Mouse (Mus musculus) heart, postnatal 0 days (tissue): ENCODE data around the gene Pole2.

Experiments
- CTCF ChIP-seq: IDR thresholded peaks from 2 replicates; pipeline ENCODE4 v1.5.1; 2016; ENCODE audit warnings: antibody characterized with exemption, control low read depth, low read depth
- EP300 ChIP-seq: IDR thresholded peaks from 2 replicates; pipeline ENCODE4 v1.6.1; 2016; ENCODE audit warnings: antibody characterized with exemption, low read depth

- TF ChIP-seq CTCF: no peak
- TF ChIP-seq EP300: no peak
Measured at GRCm38 (mm10) chr12:69158366-69158764, 69.6 kb downstream of the Pole2 start.
